Mouse (Mus musculus) adrenal gland (tissue): ENCODE data around the gene Asphd1.

Experiments
- intact Hi-C: fragments of 180-260 bp; cut with DNase I; formaldehyde crosslinking; loops from one replicate; pipeline ENCODE4 v1.15.1; 2025

The Asphd1 gene

DNA sequence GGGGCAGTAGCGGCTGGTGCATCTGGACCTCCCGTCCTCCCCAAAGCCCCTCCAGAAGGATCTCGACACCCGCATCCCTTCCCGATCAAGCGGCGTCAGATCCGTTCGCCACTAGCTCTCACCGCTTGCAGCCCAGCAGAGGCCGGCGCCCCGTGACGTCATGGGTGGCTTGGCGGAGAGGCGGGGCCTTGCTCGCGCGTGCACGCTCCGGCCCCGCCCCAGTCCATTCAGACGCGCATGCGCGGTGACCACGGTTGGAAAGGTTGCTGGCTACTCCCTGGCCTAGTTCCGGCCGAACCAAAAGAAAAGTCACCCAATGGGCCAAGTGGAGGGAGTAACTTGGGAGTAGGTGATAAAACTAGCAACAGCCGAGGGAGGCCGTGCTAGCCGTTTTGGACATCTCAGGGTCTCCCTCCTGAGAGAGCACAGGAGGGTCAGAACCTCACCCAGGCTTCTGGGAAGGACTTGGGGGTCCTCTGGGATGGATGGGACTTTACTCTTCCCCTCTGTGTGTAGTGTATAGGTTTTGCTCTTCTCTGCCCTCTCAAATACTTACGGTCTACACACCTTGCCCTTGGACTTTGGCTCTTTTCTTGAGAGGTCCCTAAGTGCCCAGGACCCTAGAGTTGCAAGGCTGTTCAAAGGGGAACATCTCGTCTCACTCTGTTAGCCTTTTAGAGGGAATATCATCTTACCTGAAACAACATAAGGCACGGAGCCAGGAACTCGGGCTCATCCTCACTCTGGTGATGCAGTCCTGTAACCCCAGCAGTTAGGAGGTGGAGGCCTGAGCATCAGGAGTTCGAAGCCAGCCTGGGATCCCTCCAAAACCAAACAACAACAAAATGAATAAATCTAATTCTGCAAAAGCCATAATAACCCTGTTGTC, 51.0 kb downstream of the Asphd1 start:
- intact Hi-C loops, result no loop called here

DNA sequence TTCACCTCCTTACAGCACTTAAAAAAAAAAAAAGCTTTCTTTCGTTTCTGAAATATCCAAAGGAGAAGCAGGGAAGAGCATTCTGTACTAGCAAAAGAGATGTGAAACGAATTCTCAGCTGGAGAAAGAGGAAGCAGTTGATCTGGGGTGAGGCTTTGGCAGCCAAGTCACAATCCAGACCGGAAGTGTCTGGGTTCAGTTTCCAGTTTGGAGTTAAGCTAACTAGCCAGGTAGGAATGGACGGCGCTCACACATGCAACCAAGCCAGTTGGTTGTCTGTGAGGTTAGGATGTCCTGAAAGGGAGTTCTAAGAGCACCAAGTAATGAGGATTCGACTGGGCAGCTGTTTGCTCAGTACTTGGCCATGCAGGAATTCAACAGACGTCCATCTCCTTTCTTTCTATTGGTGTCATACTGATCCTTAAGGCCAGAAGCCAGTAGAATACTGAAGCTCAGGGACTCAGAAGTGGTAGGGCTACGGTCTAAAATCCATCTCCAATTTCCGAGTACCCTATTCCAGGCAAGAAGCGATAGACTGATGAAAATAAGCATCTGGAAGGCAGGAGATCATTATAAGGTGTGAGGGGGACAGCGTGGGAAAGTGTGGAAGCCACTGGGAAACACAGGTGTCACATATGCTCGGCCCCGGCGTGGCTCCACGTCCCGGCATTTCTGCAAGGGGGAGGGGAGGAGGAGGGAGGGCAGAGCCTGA, 51.8 kb downstream of the Asphd1 start:
- intact Hi-C loops, result no loop called here

DNA sequence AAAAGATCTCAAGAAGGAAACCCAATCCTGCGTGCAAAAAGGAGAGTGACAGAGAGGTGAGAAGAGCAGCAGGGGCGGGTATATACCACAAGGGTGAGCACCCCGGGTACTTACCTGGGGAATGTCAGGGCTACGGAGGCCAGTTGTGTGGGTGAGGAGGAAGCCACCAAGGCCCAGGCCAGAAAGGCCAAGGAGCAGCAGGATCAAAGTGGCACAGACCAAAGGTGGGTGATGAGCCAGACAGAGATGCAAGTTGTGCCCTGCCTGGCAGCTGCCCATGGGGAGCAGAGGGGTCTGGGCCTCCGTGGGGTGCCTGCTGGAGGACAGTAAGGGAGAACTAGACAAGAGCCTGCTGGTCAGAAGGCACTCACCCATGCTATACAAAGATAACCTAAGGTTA, 52.5 kb downstream of the Asphd1 start:
- intact Hi-C loops, result no loop called here
